Mouse (Mus musculus): ENCODE results near the gene Lipa. TPM values are rescaled to one million over a fixed set of nuclear protein-coding genes. Genes with fewer than 3 reads are reported as not detected.

Lipa gene
- polyA plus RNA-seq, 1 experiment: 0.03 TPM

DNA sequence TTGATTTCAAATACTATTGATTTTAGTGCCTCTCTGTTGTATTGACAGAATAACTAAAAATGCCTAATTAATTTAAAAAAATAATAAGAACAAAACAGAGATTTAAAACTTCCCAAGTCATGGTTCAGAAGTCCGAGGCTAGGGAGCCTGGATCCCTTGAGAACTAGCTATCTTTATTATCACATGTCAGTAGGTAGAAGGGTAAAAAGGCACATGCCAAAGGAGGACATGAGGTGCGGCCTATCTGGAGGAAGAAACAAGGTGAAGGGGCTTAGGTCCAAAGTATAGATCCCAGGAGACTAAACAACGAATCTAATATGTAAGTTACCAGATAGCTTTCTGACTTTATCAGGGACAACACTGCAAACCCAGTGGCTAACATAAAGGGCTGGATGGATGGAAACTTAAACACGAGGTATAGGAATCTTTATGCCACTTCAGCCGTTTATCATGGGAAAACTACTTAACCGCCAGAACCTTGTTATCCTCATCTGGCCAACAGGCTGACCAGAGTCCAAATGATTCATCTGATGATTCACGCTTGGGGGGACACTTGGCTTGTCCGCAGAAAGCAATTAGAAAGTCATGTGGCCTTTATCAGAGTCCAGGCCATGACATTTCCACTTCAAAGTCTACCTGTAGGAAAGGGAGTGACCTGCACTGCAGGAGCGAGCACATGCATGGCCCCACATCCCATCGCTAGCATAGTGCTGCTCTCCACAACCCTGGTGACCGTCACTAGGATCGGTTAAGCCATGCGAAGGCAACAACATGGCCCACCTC lies 9.3 kb downstream of the Lipa start:
- peaks cover 6% of the 10 kb centered on the region; the same call in 1 of the 2 replicates for H3K36me3 ChIP-seq (ENCODE audit: control insufficient read depth)
- no peaks in the 10 kb centered on the region for H3K9me3 ChIP-seq (ENCODE audit: control insufficient read depth, low read length)
- H3K27me3 ChIP-seq (ENCODE audit: control insufficient read depth): no peaks in the 10 kb centered on the region
- no peak overlapping the region for H3K4me3 ChIP-seq (replicated peaks)
- 0 out of 2 replicates have a peak, but pooled peaks cover 2% of the 10 kb centered on the region for H3K4me1 ChIP-seq (ENCODE audit: control insufficient read depth)
- no peak for TF ChIP-seq GATA1 (IDR thresholded peaks at IDR 0.05; ENCODE audit: low read length)
- TF ChIP-seq TAL1 (IDR thresholded peaks at IDR 0.05; ENCODE audit: low read length): no peak

GRCm38 (mm10) chr19:34517197-34517596 lies 10.1 kb downstream of the Lipa start:
- H3K27me3 ChIP-seq (ENCODE audit: control insufficient read depth): no peaks in the 10 kb centered on the region
- H3K4me1 ChIP-seq (ENCODE audit: control insufficient read depth): 0 out of 2 replicates have a peak, but pooled peaks cover 2% of the 10 kb centered on the region
- TF ChIP-seq GATA1 (IDR thresholded peaks at IDR 0.05; ENCODE audit: low read length) (no peak), TAL1 (IDR thresholded peaks at IDR 0.05; ENCODE audit: low read length) (no peak)
- H3K9me3 ChIP-seq (ENCODE audit: control insufficient read depth, low read length): no peaks in the 10 kb centered on the region
- peaks cover 6% of the 10 kb centered on the region; the same call in 1 of the 2 replicates for H3K36me3 ChIP-seq (ENCODE audit: control insufficient read depth)
- no peak overlapping the region for H3K4me3 ChIP-seq (replicated peaks)

DNA sequence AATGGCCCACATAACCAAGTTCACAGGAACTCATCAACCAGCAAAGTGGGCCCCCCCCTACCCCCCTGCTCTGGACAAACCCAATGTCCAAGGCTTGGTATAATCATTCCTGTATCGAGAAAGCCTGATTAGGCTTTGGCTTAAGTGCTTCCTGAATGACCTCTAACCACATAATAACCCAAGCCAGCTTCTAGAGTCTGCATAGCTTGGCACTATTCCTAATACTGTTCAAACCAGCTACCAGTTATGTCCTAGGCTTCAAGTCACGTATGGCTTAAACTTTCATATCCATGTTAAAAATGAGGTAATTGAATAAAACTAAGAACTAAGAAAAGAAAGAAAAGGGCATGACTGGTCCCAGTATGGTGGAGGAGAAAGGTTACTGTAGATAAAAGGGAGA lies 10.9 kb downstream of the Lipa start:
- TF ChIP-seq TAL1 (IDR thresholded peaks at IDR 0.05; ENCODE audit: low read length) (no peak), GATA1 (IDR thresholded peaks at IDR 0.05; ENCODE audit: low read length) (no peak)
- no peaks in the 10 kb centered on the region for H3K9me3 ChIP-seq (ENCODE audit: control insufficient read depth, low read length)
- H3K27me3 ChIP-seq (ENCODE audit: control insufficient read depth): no peaks in the 10 kb centered on the region
- H3K4me1 ChIP-seq (ENCODE audit: control insufficient read depth): no peaks in the 10 kb centered on the region
- H3K36me3 ChIP-seq (ENCODE audit: control insufficient read depth): peaks cover 3% of the 10 kb centered on the region; the same call in 1 of the 2 replicates
- no peak overlapping the region for H3K4me3 ChIP-seq (replicated peaks)

GRCm38 (mm10) chr19:34515681-34516080 lies 11.6 kb downstream of the Lipa start:
- no peak for TF ChIP-seq TAL1 (IDR thresholded peaks at IDR 0.05; ENCODE audit: low read length)
- TF ChIP-seq GATA1 (IDR thresholded peaks at IDR 0.05; ENCODE audit: low read length): no peak
- Histone ChIP-seq H3K36me3 (ENCODE audit: control insufficient read depth) (peaks cover 3% of the 10 kb centered on the region; the same call in 1 of the 2 replicates), H3K4me1 (ENCODE audit: control insufficient read depth) (no peaks in the 10 kb centered on the region), H3K27me3 (ENCODE audit: control insufficient read depth) (no peaks in the 10 kb centered on the region), H3K9me3 (ENCODE audit: control insufficient read depth, low read length) (no peaks in the 10 kb centered on the region), H3K4me3 (replicated peaks) (no peak overlapping the region)

GRCm38 (mm10) chr19:34511528-34511927 lies 15.7 kb downstream of the Lipa start:
- H3K27me3 ChIP-seq (ENCODE audit: control insufficient read depth): no peaks in the 10 kb centered on the region
- H3K36me3 ChIP-seq (ENCODE audit: control insufficient read depth): peaks cover 3% of the 10 kb centered on the region; the same call in 1 of the 2 replicates
- no peak overlapping the region for H3K4me3 ChIP-seq (replicated peaks)
- no peak for TF ChIP-seq TAL1 (IDR thresholded peaks at IDR 0.05; ENCODE audit: low read length)
- no peak for TF ChIP-seq GATA1 (IDR thresholded peaks at IDR 0.05; ENCODE audit: low read length)
- H3K4me1 ChIP-seq (ENCODE audit: control insufficient read depth): no peaks in the 10 kb centered on the region
- no peaks in the 10 kb centered on the region for H3K9me3 ChIP-seq (ENCODE audit: control insufficient read depth, low read length)

DNA sequence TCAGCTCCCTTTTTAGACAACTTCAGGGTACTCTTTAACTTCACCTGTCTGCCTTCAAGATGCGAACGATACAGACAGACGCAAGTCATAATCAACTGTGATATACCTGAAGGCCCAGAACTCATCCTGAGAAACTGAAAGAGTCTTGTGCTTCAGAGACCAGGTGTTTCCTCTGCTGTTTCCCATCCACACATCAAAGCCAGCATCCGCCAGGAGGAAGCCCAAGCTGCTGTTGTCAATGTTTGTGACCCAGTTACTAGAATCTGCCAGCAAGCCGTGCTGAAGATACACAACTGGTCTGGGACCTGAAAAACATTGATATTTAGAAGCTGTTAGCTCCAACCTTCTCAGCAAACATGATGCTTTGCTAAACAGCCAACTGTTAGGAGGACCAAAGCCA lies 16.6 kb downstream of the Lipa start:
- Histone ChIP-seq H3K4me1 (ENCODE audit: control insufficient read depth) (no peaks in the 10 kb centered on the region), H3K4me3 (replicated peaks) (no peak overlapping the region), H3K27me3 (ENCODE audit: control insufficient read depth) (no peaks in the 10 kb centered on the region), H3K9me3 (ENCODE audit: control insufficient read depth, low read length) (no peaks in the 10 kb centered on the region), H3K36me3 (ENCODE audit: control insufficient read depth) (peaks cover 5% of the 10 kb centered on the region; the same call in 1 of the 2 replicates)
- TF ChIP-seq TAL1 (IDR thresholded peaks at IDR 0.05; ENCODE audit: low read length) (no peak), GATA1 (IDR thresholded peaks at IDR 0.05; ENCODE audit: low read length) (no peak)

- Histone ChIP-seq H3K4me1 (ENCODE audit: control insufficient read depth) (no peaks in the 10 kb centered on the region), H3K36me3 (ENCODE audit: control insufficient read depth) (peaks cover 5% of the 10 kb centered on the region; the same call in 1 of the 2 replicates), H3K27me3 (ENCODE audit: control insufficient read depth) (no peaks in the 10 kb centered on the region), H3K4me3 (replicated peaks) (no peak overlapping the region), H3K9me3 (ENCODE audit: control insufficient read depth, low read length) (no peaks in the 10 kb centered on the region)
- TF ChIP-seq TAL1 (IDR thresholded peaks at IDR 0.05; ENCODE audit: low read length) (no peak), GATA1 (IDR thresholded peaks at IDR 0.05; ENCODE audit: low read length) (no peak)
Measured at GRCm38 (mm10) chr19:34505161-34505721, 22.0 kb downstream of the Lipa start.

GRCm38 (mm10) chr19:34500763-34501162 lies 26.5 kb downstream of the Lipa start:
- H3K9me3 ChIP-seq (ENCODE audit: control insufficient read depth, low read length): no peaks in the 10 kb centered on the region
- H3K4me3 ChIP-seq (replicated peaks): no peak overlapping the region
- no peaks in the 10 kb centered on the region for H3K27me3 ChIP-seq (ENCODE audit: control insufficient read depth)
- TF ChIP-seq GATA1 (IDR thresholded peaks at IDR 0.05; ENCODE audit: low read length) (no peak), TAL1 (IDR thresholded peaks at IDR 0.05; ENCODE audit: low read length) (no peak)
- no peaks in the 10 kb centered on the region for H3K4me1 ChIP-seq (ENCODE audit: control insufficient read depth)
- H3K36me3 ChIP-seq (ENCODE audit: control insufficient read depth): peaks cover 2% of the 10 kb centered on the region; the same call in 1 of the 2 replicates

DNA sequence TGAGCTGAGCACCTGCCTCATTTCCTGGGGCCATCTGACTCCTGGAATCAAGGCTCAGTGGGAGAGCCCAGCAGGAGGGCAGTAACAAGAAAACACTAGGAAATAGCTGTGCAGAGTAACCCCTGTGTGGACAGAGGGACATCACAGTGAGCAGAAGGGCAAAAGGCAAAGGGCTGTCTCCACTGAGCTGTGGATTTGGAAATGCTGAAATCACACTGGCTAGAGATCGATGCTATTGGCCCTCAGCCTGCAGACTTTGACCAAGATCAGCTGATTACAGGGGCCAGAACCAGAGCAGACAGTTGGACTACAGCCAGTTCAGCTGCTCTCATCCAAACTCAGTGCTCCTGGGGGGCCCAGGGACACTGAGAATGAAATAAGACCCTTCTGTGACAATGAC lies 30.9 kb downstream of the Lipa start:
- peaks cover 8% of the 10 kb centered on the region; the same call in 1 of the 2 replicates for H3K36me3 ChIP-seq (ENCODE audit: control insufficient read depth)
- H3K9me3 ChIP-seq (ENCODE audit: control insufficient read depth, low read length): no peaks in the 10 kb centered on the region
- H3K4me1 ChIP-seq (ENCODE audit: control insufficient read depth): no peaks in the 10 kb centered on the region
- H3K4me3 ChIP-seq (replicated peaks): no peak overlapping the region
- TF ChIP-seq GATA1 (IDR thresholded peaks at IDR 0.05; ENCODE audit: low read length): no peak
- no peak for TF ChIP-seq TAL1 (IDR thresholded peaks at IDR 0.05; ENCODE audit: low read length)
- H3K27me3 ChIP-seq (ENCODE audit: control insufficient read depth): no peaks in the 10 kb centered on the region
